Mouse (Mus musculus) E14TG2a.4 (cell line): ENCODE results near the gene Gm3029.
"Not testable (repeated sequence)": the region's sequence is repeated elsewhere in the genome, so short reads cannot be mapped to it uniquely, and the experiment has no call there.

Experiments
- H3K27me3 ChIP-seq: 2 replicates; pipeline ENCODE4 v1.6.1; 2014; ENCODE audit warnings: low read length, control low read depth; ENCODE audit not compliant: insufficient read depth
- H3K36me3 ChIP-seq: 2 replicates; pipeline ENCODE4 v1.6.1; 2014; ENCODE audit warnings: low read length, control low read depth; ENCODE audit not compliant: insufficient read depth
- H3K4me1 ChIP-seq: replicated peaks from 2 replicates; pipeline ENCODE4 v1.6.1; 2014; ENCODE audit warnings: low read depth, low read length, control low read depth
- H3K4me3 ChIP-seq: replicated peaks from 2 replicates; pipeline ENCODE4 v1.5.1; 2014; ENCODE audit warnings: mild to moderate bottlenecking, low read length
- H3K9me3 ChIP-seq: 2 replicates; pipeline ENCODE4 v1.6.1; 2014; ENCODE audit warnings: low read length, control low read depth

The Gm3029 gene

GRCm38 (mm10) chr14:3931456-3931855, at the start of gene Gm3029:
TSS of gene Gm3029 (plus strand) at chr14:3931756.
- H3K27me3 ChIP-seq, H3K9me3 ChIP-seq, H3K36me3 ChIP-seq, H3K4me1 ChIP-seq, H3K4me3 ChIP-seq: not testable (repeated sequence)

GRCm38 (mm10) chr14:3883872-3884271, 47.7 kb upstream of the Gm3029 start, which contains the start of gene Gm2916:
TSS of gene Gm2916 (plus strand) at chr14:3884172.
- H3K36me3 ChIP-seq, H3K4me1 ChIP-seq, H3K4me3 ChIP-seq, H3K27me3 ChIP-seq, H3K9me3 ChIP-seq: not testable (repeated sequence)

GRCm38 (mm10) chr14:3963247-3963646, 31.7 kb downstream of the Gm3029 start, which contains the start of gene Gm3095:
TSS of gene Gm3095 (plus strand) at chr14:3963547.
- not testable (repeated sequence) for H3K27me3 ChIP-seq, H3K4me3 ChIP-seq, H3K36me3 ChIP-seq, H3K9me3 ChIP-seq, H3K4me1 ChIP-seq
